Mouse (Mus musculus) thymus, postnatal 10 days (tissue): ENCODE data around the gene Gm30302.
"Not testable (repeated sequence)": the region's sequence is repeated elsewhere in the genome, so short reads cannot be mapped to it uniquely, and the experiment has no call there.

Source experiments
- DNase-seq, 2 experiments: peaks; one replicate each; pipeline ENCODE4 v3.0.0; 2021; ENCODE audit warnings: low spot score in 2 of 2

Gm30302 gene

GRCm38 (mm10) chr13:49798901-49799300 is at the start of gene Gm30302:
Gene Gm30302, minus strand, starts transcription at chr13:49799001.
- no peak for DNase-seq

GRCm38 (mm10) chr13:49846751-49847150 is 48.0 kb upstream of the Gm30302 start:
- DNase-seq = no peak

- no peak for DNase-seq
Measured at GRCm38 (mm10) chr13:49846141-49846540, 47.3 kb upstream of the Gm30302 start.

GRCm38 (mm10) chr13:49845663-49846062 is 46.9 kb upstream of the Gm30302 start:
- DNase-seq = no peak

GRCm38 (mm10) chr13:49844071-49844470 is 45.3 kb upstream of the Gm30302 start:
- no peak for DNase-seq

GRCm38 (mm10) chr13:49841186-49841585 is 42.4 kb upstream of the Gm30302 start:
- no peak for DNase-seq

- no peak for DNase-seq
Measured at GRCm38 (mm10) chr13:49830355-49830754, 31.6 kb upstream of the Gm30302 start.

- DNase-seq = no peak
Measured at GRCm38 (mm10) chr13:49825300-49825699, 26.5 kb upstream of the Gm30302 start.

GRCm38 (mm10) chr13:49814958-49815357 is 16.2 kb upstream of the Gm30302 start:
- no peak for DNase-seq

GRCm38 (mm10) chr13:49814420-49814819 is 15.6 kb upstream of the Gm30302 start:
- no peak for DNase-seq

- no peak for DNase-seq
Measured at GRCm38 (mm10) chr13:49807146-49807545, 8.3 kb upstream of the Gm30302 start.

GRCm38 (mm10) chr13:49788563-49789393 is 10.0 kb downstream of the Gm30302 start:
- DNase-seq = no peak

- no peak for DNase-seq
Measured at GRCm38 (mm10) chr13:49783899-49784298, 14.9 kb downstream of the Gm30302 start.

GRCm38 (mm10) chr13:49771536-49771935 is 27.3 kb downstream of the Gm30302 start:
- DNase-seq = not testable (repeated sequence)

- DNase-seq = no peak
Measured at GRCm38 (mm10) chr13:49769111-49769510, 29.7 kb downstream of the Gm30302 start.

GRCm38 (mm10) chr13:49768048-49768447 is 30.8 kb downstream of the Gm30302 start:
- DNase-seq = no peak

GRCm38 (mm10) chr13:49766269-49766668 is 32.5 kb downstream of the Gm30302 start:
- DNase-seq = no peak

GRCm38 (mm10) chr13:49765306-49765705 is 33.5 kb downstream of the Gm30302 start:
- DNase-seq = no peak

GRCm38 (mm10) chr13:49762208-49762607 is 36.6 kb downstream of the Gm30302 start:
- no peak for DNase-seq

GRCm38 (mm10) chr13:49760675-49761074 is 38.1 kb downstream of the Gm30302 start:
- no peak for DNase-seq

- DNase-seq = no peak
Measured at GRCm38 (mm10) chr13:49757966-49758365, 40.8 kb downstream of the Gm30302 start.

GRCm38 (mm10) chr13:49756591-49756990 is 42.2 kb downstream of the Gm30302 start:
- DNase-seq = no peak

GRCm38 (mm10) chr13:49741285-49742040 is 57.3 kb downstream of the Gm30302 start:
- no peak for DNase-seq
